Mouse (Mus musculus): Measurements from ENCODE around the gene Zswim4.

Gene Zswim4

DNA sequence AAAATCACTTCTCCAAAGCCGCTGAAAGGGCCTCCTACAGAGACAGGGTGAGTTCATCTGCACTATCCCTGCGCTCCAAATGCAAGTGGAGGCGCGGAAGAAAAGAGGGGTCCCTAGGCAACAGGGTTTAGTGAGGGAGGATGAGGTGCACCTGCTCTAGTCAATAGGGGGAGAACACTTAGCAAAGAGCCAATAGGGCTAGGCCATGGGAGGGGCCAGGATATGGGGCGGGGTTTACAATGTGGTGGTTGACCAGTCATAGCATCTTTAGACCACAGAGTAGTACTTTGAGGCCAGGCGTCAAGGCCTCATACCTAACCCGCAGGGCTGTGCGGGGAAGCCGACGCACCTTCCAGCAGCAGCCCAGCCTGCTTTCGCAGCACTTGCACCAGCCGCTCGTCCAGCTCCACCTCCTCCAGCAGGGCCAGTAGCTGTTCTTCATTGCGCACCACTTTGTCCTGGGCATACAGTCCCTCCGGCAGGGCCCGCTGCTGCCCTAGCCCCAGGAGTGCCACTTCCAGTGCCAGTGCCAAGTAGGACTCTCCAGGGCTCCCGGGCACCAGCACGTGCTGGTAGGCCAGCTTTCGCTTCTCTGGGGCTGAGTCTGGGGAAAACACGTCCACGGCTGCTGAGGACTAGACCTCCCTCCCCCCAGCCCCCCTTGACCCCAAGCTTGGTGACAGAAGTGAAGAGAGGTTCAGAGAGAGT is 13.4 kb downstream of the Zswim4 start:
- DNase-seq (ENCODE audit: low spot score): no peak

DNA sequence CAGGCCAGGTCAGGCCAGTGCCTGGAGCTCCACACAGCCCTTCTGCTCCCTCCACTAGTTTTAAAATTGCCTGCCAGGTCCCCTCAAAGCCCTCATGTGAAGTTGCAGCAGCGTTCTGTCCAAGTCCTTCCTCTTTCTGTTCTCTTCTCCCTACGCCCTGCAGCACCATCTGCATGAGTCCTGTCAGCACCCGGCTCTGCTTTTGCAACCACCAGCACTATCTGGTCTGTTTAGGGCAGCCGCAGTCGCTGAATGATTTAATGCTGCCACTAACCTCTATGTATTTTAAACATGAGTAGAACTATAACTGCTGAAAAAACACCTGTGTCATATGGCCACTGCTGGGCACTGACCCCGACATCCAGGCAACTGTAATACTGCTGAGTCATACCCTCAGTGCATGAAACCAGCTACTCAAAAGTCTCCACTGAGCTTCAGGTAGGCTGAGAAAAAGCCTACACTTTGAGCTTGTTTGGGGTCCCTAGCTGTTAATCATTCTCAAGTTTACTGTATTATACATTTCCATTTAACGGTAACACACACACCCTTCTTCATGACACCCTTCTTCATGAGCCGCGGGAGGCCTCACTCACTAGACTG is 14.2 kb downstream of the Zswim4 start:
- DNase-seq (ENCODE audit: low spot score): no peak

DNA sequence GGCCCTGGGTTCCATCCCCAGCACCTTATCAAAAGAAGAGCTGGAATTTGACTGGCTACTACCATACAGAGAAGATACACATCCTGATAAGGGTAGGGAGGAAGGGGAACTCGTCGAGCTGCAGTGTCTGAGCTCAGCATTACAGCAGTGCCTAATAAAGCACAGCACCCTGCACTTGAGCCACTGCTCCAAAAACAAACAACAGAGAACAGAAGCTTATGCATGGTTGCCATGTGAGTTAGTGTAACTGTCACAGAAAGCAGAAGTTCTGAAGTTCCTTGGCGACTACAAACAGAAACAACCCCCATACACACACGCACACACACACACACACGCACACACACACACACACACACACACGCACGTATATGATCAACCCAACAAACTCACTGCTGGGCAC is 16.8 kb downstream of the Zswim4 start:
- DNase-seq (ENCODE audit: low spot score): no peak

DNA sequence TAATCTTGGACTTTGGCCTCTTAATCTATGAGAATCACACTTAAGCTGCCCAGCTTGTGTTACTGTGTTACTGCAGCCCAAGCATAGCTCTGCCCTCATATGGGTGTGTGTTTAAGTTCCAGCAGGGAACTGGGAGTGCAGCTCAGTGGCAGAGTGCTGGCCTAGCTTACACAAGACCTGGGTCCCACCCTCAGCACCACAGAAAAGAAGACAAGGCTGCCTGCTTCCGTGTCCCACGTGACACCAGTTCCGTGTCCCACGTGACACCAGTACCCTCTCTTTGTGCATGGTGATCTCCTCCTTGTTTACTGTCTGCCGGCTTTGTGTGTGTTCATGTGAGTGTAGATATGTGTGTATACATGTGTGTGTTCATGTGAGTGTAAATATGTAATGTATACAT is 18.7 kb downstream of the Zswim4 start:
- no peak for DNase-seq (ENCODE audit: low spot score)

DNA sequence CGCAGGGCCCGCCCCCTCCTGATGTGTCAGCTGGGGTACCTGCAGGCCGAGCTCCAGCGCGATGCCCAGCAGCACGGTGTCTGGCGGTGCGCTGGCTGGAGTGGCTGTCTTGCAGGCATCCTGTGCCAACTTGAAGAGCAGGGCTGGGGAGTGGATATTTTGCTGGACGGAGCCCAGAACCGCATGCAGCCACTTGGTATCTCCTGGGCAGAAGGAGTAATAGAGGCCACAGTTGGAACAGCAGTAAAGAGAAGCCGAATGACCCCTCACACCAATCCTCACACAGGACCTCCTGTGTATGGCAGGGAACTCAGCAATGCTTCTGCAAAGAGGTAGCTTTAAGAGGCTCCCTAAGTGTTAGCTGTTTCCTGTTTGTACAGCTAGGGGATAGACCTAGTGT is 19.6 kb downstream of the Zswim4 start:
- DNase-seq (ENCODE audit: low spot score): no peak

DNA sequence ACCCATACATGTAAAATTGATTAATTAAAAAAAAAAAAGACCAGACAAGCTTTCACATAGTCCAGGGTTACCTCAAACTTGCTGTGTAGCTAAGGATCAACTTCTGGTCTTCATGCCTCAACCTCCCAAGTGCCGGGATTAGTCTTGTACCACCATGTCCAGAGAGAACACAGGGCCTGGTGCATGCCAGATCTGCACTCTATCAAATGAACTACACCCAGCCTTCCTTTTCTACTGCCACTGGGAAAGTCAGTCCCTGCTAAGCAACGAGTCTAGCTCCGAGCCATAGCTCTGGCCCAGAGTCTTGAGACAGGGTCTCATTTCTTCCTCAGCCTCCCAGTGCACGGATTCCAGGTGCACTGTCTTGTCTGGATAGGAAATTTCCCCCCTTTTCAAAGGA is 23.6 kb downstream of the Zswim4 start:
- DNase-seq (ENCODE audit: low spot score): no peak

DNA sequence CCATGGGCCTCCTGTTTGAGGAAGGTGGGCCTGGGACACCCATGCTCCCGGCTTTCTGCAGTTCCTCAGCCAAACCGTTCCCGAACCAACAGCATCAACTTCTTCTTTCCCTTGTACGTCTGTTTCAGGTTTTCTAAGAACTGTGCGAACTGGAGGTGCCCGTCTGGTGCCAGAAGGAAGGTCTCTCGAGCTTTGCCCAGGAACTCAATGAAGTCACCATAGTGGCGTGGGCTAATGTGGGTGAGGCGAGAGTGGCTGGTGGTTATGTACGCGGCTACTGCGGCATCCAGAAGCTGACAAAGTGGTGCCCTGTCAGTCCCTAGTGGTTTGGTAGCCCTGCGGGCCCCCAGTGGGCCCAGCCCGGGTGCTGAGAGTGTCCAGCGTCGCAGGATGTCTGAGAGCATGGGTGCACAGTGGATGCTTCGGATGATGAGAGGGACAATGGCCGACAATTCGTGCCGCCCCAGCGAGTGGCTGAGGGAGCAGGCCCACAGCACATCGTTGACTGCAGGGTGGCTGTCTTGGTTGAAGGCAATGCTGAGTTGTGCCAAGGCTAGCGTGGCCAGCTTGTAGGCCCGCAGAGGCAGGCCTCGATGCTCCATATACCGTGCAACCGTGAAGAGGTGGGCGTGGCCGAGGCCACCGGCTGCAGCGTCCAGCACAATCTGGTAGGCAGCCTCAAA is 24.8 kb downstream of the Zswim4 start:
- DNase-seq (ENCODE audit: low spot score): no peak

DNA sequence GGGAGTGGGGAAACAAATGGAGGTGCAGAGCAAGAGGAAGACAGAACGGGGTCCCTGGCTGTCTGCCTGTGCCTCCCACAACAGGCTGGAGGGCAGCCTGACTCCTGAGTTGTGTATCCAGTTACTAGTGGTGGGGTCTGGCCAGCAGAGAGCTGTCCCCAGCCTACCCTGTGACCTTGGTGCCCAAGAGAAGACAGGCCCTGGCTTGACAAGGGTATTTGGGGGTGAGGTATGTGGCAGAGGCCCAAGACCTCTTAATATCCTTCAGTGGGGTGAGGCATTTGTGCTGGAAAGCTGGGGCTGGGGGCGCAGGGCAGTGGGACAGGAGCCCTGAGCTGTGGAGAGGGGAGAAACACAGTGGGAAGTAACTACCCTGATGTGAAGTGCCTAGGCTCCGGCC is 25.7 kb downstream of the Zswim4 start:
- DNase-seq (ENCODE audit: low spot score): no peak

DNA sequence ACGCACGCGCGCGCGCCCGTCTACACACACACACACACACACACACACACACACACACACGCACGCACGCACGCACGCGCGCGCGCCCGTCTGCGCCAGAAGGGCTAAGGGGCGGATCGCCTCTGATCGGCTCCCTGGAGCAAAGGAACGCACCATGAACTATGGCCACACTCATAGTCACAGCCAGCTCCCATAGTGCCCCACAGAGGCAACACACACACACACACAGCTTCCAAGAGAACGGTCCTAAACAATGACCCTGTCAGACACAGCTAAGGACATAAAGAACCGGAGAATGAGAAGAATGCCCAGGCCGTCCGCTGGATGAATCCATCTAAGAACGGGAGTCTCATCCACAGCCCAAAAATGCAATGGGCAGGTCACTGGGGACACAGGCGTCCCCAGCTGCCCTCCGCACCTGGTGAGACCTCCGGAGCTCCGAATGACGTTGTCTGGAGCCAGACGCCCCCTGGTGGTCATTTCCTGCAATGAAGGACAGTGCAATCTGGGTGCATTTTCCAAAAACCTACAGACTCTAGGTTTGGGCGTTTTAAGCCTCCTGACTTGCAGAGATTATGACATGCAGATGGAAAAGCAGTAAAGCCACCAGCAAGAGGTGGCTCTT is 26.6 kb downstream of the Zswim4 start:
- peak; percentile 92 for DNase-seq (ENCODE audit: low spot score)

DNA sequence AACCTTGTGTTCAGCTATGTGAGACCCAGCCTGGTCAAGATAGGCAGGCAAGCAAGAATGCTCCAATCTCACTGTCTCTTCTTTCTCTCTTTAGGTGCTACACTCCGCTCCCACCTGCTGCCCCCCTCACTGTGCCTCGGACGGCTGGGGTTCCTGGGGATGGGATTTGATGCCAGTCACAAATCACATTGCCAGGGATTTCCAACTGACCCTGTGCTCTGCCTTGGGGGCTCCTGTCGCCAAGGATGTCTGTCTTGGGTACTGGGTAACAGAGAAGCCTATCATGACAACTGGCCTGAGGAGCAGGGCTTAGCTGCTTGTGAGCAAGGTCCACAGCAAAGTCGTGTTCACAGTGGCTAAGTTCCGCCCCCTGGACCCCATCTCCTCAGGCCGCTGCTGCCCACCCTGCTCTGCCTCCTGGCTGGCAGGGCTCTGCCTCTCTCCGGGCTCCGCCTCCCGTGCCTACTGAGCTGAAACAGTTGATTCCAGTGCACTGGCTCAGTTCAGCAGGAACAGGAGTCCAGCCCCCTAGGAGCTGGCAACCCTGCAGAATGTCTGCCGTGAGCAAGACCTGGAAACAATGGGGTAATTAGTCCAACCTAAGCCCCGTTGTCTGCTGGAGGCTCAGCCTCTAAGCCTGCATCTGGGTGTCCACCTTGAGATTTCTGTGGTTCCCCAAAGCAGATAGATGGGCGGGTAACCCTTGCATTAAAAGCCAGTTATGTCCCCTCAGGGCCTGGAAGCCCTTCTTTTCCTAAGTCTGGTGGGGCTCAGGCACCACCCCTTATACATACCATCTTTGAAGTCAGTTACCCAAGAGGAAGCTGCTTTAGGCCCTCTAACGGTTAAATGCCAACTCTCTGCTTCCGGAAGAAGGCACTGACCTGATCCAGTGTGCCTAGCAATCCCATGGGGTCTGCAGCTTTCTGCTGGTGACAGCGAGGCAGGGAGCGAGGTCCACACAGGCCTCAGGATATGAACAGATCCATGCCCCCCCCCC is 28.2 kb downstream of the Zswim4 start:
- no peak for DNase-seq (ENCODE audit: low spot score)

DNA sequence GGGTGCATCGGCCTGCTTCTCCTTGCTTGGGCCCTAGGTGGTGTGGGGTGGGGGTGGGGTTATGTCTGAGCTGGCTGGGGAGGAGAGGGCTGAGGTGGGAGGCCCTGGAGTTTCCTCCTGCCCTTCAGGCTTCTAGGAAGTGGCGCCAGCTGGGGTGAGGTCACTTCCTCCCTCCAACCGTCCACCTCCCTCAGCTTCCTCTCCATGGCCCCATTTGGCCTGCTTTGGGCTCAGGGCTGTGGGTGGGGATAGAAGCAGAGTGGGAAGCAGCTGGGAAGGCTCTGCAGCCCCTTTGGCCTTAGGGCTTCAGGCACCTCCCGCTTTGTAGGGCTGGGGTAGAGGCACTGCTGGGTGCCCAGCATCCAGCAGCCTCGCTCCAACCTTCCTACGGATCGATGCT is 29.0 kb downstream of the Zswim4 start:
- DNase-seq (ENCODE audit: low spot score): no peak

DNA sequence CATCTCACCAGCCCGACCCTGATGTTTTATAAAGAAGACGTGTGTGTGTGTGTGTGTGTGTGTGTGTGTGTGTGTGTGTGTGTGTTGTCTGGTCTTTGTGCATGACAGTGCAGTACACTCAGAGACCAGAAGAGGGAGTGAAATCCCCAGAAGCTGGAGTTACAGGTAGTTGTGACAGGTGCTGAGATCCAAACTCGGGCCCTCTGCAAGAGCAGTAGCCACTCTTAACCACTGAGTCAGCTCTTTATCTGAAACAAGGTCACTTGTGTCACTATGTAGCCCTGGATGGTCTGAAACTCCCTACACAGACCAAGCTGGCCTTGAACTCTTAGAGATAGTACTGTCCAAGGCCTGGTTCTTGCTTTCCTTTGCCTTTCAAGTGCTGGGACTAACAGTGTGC is 30.2 kb downstream of the Zswim4 start:
- no peak for DNase-seq (ENCODE audit: low spot score)

DNA sequence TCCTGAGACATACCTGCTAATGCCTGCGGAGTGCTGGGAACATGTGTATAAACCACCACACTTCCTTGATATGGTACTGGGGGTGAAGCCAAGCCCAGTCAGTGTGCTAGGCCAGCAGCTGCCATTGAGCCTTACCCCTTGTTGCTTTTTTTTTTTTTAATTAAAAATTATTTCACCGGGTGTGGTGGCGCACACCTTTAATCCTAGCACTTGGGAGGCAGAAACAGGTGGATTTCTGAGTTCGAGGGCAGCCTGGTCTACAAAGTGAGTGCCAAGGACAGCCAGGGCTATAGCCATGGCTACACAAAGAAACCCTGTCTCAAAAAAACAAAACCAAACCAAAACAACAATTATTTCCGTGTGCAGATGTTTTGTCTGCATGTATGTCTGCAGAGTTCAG is 31.8 kb downstream of the Zswim4 start:
- DNase-seq (ENCODE audit: low spot score): no peak

DNA sequence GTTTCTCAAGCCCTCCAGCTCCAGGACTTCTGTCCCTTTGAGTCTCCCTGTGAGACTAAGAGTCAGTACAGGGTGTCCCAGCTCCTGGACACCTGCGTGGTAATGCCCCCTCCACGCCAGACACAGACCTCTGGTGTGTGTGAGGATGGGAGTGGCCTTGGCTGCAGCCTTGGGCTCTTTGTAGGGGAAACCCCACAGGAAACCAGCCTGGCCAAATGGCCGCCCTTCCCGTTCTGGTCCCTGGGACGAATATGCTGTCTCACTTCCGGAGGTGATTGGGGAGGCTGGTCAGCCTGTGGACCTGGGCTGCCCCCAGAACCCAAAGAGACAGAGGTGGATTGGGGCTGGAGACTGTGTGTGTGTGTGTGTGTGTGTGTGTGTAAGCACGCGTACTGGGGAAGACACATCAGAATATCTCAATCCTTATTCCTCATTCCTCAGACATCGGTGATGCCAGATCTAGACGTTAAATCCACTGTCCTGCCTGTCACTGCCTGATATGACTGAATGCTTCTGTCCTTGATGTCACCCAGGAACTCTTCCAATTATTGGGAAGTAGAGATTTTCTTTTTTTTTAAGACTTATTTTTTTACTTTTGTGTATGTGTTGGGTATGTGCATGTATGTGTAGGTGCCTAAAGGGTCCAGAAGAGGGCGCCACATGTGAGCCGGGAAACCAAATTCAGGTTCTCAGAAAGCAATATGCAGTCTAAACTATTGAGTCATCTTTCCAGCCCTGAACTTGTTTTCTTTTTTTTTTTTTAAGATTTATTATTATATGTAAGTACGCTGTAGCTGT is 32.7 kb downstream of the Zswim4 start:
- no peak for DNase-seq (ENCODE audit: low spot score)

DNA sequence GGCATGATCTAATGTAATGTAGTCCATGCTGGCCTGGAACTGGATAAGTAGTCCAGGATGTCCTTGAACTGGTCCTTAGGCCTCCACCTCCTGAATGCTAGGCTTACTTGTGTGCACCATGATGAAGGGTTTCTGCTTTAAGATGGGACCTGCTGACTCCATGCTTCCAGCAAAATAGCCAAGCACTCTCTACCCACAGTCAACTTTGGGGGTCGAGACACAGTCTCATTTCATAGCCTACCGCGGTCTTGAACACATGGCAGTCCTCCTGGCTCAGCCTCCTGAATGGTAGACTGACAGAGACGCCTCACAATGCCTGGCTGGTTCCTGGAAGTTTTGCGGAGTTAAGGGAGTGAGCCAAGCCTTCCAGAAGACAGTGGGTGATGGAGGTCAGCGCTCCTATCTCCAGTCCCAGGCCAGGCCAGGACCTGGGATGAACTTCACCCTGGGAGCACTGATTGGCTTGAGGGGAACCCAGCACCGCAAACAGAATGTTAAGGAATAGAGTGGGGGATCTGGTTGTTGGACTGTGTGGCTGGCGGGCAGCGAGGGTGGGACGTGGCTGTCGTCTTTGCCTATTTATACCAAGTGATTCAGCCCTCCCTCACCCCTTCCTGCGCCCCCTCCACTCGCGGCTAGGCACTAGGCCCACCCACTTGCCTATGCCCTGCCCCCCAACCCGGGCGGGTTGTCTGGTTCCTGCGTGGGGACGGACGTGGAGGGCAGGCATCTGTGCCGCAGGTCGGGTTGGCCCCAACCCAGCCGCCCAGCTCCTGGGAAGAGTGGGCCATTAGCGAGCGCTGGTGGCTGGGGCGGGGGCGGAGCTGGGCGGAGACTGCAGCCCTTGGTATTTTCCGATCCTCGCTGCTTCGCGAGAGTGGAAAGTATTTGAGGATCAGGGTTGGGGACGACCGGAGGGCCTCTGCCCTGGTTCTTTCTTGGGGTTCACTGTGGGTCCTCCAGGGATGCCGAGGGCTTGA is 33.6 kb downstream of the Zswim4 start:
- peak; percentile 59 for DNase-seq (ENCODE audit: low spot score)

DNA sequence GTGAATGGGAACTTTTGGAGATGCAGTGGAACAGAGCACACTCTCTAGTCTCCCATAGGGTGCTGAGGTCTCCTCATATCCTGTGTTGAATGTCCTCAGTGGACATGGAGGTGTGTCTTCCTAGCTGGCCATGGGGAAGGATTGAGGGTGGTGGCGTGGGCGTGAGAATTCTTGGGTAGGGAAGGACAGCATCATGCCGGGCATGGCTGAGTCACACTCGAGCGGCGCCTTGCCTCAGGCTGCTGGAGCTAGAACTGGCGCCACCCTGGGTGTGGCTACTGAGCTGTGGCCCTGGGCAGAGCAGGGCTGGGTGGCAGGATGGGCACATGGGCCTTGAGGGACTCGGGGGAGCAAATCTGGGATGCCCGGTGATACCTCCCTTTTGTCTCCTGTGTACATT is 34.4 kb downstream of the Zswim4 start:
- DNase-seq (ENCODE audit: low spot score): no peak

DNA sequence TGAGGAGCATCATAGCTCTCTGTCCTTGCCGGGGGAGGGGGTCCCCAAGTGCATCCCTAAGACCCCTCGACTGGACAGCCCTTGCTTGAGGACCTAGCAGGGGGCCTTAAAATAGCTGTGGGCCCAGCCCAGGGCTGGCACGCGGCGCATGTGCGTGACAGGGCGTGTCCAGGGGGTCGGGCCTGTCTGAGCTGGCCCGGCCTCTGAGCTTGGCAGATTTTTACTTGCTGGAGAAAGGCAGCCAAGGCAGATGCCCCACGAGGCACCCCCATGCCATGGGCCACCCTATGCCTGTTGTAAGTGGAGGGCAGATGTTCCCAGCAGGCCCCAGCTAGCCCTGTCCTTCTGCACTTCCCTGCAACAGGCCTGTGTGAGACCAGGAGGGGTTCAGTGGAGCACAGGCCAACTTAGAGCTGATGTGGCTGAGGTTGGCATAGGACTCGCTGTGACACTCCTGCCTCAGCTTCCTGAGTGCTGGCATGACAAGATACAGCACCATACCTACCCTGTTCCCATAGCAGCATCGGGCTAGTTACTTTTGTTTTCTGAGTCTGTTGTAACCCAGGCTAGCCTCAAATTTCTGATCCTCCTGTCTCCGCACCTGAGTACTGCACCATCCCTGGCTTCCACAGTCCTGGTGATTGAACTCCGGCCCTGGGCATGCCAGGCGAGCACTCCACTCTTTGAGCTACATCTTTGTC is 35.2 kb downstream of the Zswim4 start:
- DNase-seq (ENCODE audit: low spot score): no peak

DNA sequence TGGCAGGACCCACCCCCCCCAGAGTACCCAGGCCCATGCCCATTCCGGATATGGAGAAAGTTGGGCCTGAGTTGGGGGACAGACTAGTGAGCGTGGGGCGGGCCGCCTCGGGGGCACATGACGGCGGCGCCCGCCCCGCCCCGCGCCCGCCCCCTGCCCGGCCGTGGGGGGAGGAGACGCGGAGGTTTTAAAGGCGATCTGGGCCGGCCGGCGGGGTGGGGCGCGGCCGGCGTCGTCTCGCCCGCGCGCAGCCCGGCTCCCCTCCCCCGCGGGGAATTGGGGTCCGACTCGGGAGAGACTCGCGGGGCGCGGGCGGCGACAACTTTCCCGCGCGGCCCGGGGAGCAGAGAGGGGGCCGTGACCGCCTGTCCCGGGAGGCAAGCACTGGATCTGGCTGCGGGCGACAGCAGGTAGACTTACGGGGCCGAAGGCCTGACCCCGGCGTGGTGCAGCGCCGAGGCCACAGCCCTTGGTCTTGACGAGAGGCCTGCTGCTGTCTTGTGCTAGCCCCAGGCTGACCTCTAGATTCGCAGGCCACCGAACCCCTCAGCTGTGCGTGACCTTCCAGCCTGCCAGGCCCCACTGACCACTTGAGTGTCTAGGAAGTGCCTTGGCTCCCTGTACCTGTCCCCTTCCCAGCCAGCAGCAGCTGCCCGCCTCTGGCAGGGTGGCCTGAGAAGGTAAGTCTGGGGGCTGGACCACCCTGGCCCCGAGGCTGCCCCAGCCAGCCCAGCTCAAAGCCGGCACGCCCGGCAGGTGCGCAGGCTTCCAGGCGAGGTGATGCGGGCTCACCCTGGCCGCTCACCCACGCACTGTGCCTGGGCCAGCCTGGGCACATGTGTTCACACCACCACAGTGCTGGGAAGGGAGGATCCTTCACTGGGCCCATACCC is 36.0 kb downstream of the Zswim4 start:
- DNase-seq (ENCODE audit: low spot score): no peak

Data from retina, embryonic 14.5 days (tissue).